Mouse (Mus musculus): Measurements from ENCODE around the gene Rab6b. TPM values are rescaled to one million over a fixed set of nuclear protein-coding genes. Genes with fewer than 3 reads are reported as not detected.
"Not testable (repeated sequence)": the region's sequence is repeated elsewhere in the genome, so short reads cannot be mapped to it uniquely, and the experiment has no call there.

The Rab6b gene
- polyA plus RNA-seq, 1 experiment from 2014 or later: 3.9 TPM

DNA sequence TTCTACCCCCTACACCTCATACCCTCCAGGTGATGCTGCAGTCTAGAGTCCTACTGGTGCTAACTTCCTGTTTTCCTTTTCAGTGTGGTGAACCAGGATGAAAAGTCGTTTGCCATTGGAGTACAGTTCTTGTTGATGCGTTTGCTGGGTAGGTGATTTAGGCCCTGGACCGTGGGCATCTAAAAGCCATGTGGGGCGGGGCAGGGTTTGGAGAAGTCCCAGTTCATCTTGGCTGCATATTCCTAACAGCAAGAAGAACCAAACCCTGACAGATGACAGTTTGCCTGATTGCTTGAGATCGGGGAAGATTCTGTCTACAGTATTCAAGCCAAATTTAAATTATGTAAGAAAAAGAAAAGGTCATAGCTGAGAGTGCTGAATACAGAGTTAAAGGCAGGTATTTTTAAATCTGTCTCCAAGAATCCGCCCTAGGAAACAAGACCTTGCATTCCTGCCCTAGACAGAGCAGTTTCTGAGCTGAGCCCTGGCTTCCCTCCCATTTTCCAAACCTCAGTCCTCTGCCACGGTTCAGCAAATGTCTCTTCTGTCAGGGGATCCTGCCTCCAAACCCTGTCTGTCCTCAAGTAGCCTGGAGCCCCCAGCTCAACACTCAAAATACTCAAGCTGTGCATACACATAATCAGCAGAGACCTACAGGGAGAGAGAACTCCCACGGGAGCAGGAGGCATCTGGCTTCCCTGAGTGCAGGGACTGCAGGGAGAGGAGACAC is 29.2 kb upstream of the Rab6b start:
- WGBS: 78% methylated on average over 8 of the region's 8 CpGs
- Histone ChIP-seq H3K9me3 (no peaks in the 10 kb centered on the region), H3K4me2 (no peak overlapping the region), H3K4me1 (replicated peaks) (no peaks in the 10 kb centered on the region), H3K36me3 (no peaks in the 10 kb centered on the region), H3K27ac (no peak overlapping the region), H3K27me3 (no peaks in the 10 kb centered on the region; the same call in 1 of the 2 replicates), H3K9ac (replicated peaks) (no peak overlapping the region), H3K4me3 (replicated peaks) (no peak overlapping the region)
- no peak for ATAC-seq (ENCODE audit: insufficient number of reproducible peaks, insufficient read depth, low FRiP score, low TSS enrichment, low read depth)

DNA sequence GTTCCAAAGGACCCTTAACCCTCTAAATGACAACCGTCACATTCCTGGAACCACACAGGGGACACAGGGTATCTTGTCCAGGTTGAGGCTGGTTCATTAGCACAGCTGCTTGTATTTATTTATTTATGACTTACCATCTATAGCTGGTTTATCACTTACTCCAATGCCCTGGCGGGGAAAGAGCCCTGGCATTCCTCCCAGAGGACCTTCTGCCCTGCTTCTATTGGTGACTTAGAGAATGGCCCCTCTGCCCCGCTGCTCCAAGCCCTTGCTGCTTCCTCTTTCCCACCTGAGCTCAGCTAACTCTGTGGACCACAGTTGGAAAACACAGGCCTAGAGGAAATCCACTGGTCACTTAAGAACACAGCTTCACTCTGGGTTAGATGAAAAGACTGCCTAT is 28.2 kb upstream of the Rab6b start:
- Histone ChIP-seq H3K9ac (replicated peaks) (no peak overlapping the region), H3K4me1 (replicated peaks) (no peaks in the 10 kb centered on the region), H3K4me2 (no peak overlapping the region), H3K9me3 (no peaks in the 10 kb centered on the region), H3K4me3 (replicated peaks) (no peak overlapping the region), H3K36me3 (no peaks in the 10 kb centered on the region), H3K27ac (no peak overlapping the region), H3K27me3 (no peaks in the 10 kb centered on the region; the same call in 1 of the 2 replicates)
- 71% methylated on average over 3 of the region's 3 CpGs for WGBS
- no peak for ATAC-seq (ENCODE audit: insufficient number of reproducible peaks, insufficient read depth, low FRiP score, low TSS enrichment, low read depth)

DNA sequence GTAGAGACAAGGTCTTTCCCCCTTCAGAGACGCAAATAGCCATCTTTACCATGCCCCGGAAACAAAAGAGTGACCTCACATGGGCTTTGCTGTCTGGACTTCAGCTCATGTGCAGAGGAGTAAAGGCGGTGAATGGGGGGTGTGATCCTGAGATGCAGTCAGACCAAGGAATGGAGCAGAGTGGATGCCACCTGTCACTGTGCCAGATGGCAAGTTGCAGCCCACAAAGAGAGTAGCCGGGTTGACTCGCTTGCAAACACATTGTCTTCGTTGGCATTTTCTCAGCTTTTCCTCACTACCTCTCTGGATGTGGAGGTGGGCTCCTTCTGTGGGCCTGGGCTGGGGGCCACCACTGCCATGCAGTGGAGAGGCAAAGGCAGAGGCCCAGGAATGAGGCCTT is 24.9 kb upstream of the Rab6b start:
- 92% methylated on average over 6 of the region's 6 CpGs for WGBS
- no peak for ATAC-seq (ENCODE audit: insufficient number of reproducible peaks, insufficient read depth, low FRiP score, low TSS enrichment, low read depth)
- no peak overlapping the region for H3K4me2 ChIP-seq
- H3K9ac ChIP-seq (replicated peaks): no peak overlapping the region
- H3K27me3 ChIP-seq: peaks cover 4% of the 10 kb centered on the region; the same call in 1 of the 2 replicates
- H3K4me1 ChIP-seq (replicated peaks): peaks cover 4% of the 10 kb centered on the region
- no peaks in the 10 kb centered on the region for H3K36me3 ChIP-seq
- no peak overlapping the region for H3K27ac ChIP-seq
- no peak overlapping the region for H3K4me3 ChIP-seq (replicated peaks)
- no peaks in the 10 kb centered on the region for H3K9me3 ChIP-seq

DNA sequence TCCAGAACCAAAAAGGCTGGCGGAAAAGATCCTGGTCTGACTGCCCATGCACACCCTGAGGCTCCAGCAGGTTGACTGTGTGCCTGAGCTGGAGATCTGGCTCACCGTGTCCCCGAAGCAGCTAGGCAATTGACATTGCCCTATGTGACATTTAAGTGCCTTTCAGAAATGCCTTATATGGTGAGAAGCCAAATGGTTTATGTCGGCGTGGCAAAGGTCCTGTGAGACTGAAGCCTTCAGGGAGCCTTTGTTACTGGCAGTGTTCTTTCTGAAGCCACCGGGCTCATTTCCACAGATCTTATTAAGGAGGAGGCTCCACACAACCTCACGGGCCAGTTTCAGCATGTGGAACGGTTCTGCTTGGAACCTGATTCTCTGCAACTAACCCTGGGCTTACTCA is 24.3 kb upstream of the Rab6b start:
- 45% methylated on average over 8 of the region's 8 CpGs for whole genome bisulfite sequencing
- Histone ChIP-seq H3K4me3 (replicated peaks) (no peak overlapping the region), H3K27me3 (peaks cover 4% of the 10 kb centered on the region; the same call in 1 of the 2 replicates), H3K4me1 (replicated peaks) (peaks cover 7% of the 10 kb centered on the region), H3K9ac (replicated peaks) (no peak overlapping the region), H3K27ac (no peak overlapping the region), H3K4me2 (no peak overlapping the region), H3K36me3 (no peaks in the 10 kb centered on the region), H3K9me3 (no peaks in the 10 kb centered on the region)
- ATAC-seq (ENCODE audit: insufficient number of reproducible peaks, insufficient read depth, low FRiP score, low TSS enrichment, low read depth): no peak

DNA sequence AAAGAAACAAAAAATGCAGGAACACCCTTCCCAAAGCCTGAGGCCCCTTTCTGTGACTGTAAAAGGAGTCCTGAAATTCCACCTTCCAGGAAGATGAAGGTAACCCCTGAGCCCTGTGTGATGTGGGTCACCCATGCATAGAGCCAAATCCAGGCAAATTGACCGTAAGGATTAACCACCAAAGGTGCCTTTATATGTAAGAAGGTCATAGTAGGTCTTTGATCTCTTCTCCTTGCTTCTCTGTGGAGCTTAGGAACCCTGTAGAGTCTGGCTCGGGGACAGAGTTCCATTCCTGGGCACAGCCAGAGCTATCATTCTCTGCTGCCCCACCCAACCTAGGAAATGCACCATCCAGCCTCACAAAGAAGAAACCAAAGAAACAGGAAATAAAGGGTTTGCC is 22.9 kb upstream of the Rab6b start:
- Histone ChIP-seq H3K9ac (replicated peaks) (no peak overlapping the region), H3K27me3 (peaks cover 4% of the 10 kb centered on the region; the same call in 1 of the 2 replicates), H3K27ac (no peak overlapping the region), H3K4me1 (replicated peaks) (peaks cover 11% of the 10 kb centered on the region), H3K36me3 (no peaks in the 10 kb centered on the region), H3K4me2 (no peak overlapping the region), H3K9me3 (no peaks in the 10 kb centered on the region), H3K4me3 (replicated peaks) (no peak overlapping the region)
- 62% methylated on average over 2 of the region's 2 CpGs for WGBS
- no peak for ATAC-seq (ENCODE audit: insufficient number of reproducible peaks, insufficient read depth, low FRiP score, low TSS enrichment, low read depth)

DNA sequence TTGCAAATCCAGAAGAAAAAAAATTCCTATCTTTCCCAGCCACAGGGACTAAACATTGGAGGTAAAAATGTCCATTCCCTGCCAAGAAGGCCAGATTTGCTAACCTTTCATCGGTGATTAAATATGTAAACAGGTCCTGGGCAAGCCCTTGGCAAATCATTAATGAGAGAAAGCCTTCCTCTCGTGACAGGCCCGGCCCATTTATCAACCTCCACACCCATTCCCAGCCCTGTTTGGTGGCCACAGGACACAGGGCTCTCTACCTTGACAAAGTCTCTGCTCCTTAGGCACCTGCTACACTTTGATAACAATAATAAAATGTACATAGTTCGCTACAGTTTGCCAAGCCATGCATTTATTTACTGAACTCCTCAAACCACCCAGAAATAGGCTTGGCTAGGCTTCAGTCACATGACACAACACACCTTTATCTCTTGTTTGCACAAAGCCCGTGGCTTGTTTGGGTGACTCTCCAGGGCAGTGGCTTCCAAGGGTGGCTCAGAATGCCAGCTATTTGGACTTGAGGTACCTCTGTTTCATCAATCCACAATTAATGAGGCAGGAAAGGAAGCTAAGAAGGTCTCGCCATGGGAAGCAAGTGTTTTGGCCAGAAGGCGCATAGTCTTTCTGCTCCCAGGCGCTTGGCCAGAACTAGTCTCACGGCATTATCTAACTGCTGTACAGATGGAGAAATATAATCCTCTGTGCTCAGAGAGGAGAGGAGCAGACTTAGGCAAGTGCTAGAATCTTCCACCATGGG is 21.3 kb upstream of the Rab6b start:
- H3K4me1 ChIP-seq (replicated peaks): peaks cover 11% of the 10 kb centered on the region
- H3K36me3 ChIP-seq: no peaks in the 10 kb centered on the region
- no peak for ATAC-seq (ENCODE audit: insufficient number of reproducible peaks, insufficient read depth, low FRiP score, low TSS enrichment, low read depth)
- H3K9ac ChIP-seq (replicated peaks): no peak overlapping the region
- H3K4me3 ChIP-seq (replicated peaks): no peak overlapping the region
- no peak overlapping the region for H3K4me2 ChIP-seq
- no peak overlapping the region for H3K27ac ChIP-seq
- no peaks in the 10 kb centered on the region for H3K9me3 ChIP-seq
- WGBS: 89% methylated on average over 9 of the region's 9 CpGs
- 0 out of 2 replicates have a peak, but pooled peaks cover 4% of the 10 kb centered on the region for H3K27me3 ChIP-seq

DNA sequence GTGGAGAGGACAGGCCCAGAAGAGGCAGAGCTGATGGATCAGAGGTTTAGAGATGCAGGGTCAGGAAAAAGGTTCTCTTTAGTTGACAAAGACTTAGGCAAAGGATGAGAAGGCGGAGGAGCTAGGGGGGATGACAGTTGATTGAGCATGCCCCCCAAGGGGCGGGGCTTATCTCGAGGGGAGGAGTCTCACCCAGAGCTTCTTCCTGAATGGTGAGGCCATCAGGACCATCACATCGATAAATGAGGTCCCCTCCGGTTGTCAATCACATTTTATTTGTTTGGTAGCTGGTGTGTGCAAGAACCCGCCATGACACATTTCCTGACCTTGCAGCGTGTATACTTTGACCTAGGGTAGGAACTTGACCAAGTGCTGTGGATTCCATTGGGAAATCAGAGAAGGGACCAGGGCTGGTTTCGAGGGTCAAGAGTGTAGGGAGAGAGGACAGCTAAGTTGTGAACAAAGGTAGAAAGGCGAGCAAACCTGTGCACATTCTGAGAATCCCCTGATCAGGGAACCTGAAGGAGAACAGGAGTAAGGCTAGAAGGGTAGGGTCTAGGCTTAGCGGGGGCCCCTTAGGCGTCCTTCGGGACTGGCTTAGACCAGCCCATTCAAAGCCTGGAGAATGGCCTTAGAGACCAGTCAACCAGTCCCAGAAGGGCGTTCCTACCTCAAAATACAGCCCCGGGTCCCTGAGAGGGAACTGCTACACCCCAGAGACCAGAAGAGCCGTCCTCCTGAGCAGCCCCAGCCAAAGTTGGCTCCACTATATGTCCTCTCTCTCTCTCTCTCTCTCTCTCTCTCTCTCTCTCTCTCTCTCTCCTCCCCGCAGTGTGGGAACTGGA is 20.3 kb upstream of the Rab6b start:
- no peak overlapping the region for H3K9ac ChIP-seq (replicated peaks)
- peaks cover 11% of the 10 kb centered on the region for H3K4me1 ChIP-seq (replicated peaks)
- peak overlapping the region; percentile 79; the same call in 1 of the 2 replicates for H3K4me2 ChIP-seq
- 0 out of 2 replicates have a peak, but pooled peaks cover 4% of the 10 kb centered on the region for H3K27me3 ChIP-seq
- H3K9me3 ChIP-seq: no peaks in the 10 kb centered on the region
- H3K4me3 ChIP-seq (replicated peaks): no peak overlapping the region
- WGBS: 80% methylated on average over 16 of the region's 16 CpGs
- H3K36me3 ChIP-seq: no peaks in the 10 kb centered on the region
- H3K27ac ChIP-seq: no peak overlapping the region
- ATAC-seq (ENCODE audit: insufficient number of reproducible peaks, insufficient read depth, low FRiP score, low TSS enrichment, low read depth): no peak

DNA sequence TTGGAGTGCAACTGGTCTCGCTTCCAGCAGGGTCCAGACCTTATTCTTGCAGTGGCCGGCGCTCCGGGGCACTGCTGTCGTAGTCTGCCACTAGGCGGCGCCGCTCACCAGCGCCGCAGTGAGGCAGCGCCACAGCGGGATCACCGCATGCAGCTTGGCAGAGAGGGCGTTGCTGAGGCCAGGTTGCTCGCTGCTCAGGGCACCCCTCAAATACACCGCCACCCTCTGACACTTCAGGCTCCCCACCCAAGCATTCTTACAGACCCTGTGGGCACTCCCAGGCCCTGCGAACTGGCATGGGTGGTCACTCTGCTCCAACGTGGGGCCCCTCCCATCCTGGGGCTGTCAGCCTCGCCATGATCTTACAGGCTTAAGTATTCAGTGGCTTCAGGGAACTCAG is 19.3 kb upstream of the Rab6b start:
- Histone ChIP-seq H3K9me3 (no peaks in the 10 kb centered on the region), H3K36me3 (no peaks in the 10 kb centered on the region), H3K4me1 (replicated peaks) (peaks cover 11% of the 10 kb centered on the region), H3K9ac (replicated peaks) (peak overlapping the region; percentile 65), H3K4me2 (peak overlapping the region; percentile 79), H3K27me3 (0 out of 2 replicates have a peak, but pooled peaks cover 4% of the 10 kb centered on the region), H3K4me3 (replicated peaks) (peak overlapping the region; percentile 44), H3K27ac (no peak overlapping the region)
- WGBS: under 1% methylated on average over 19 of the region's 19 CpGs
- peak; percentile 89 for ATAC-seq (ENCODE audit: insufficient number of reproducible peaks, insufficient read depth, low FRiP score, low TSS enrichment, low read depth)

DNA sequence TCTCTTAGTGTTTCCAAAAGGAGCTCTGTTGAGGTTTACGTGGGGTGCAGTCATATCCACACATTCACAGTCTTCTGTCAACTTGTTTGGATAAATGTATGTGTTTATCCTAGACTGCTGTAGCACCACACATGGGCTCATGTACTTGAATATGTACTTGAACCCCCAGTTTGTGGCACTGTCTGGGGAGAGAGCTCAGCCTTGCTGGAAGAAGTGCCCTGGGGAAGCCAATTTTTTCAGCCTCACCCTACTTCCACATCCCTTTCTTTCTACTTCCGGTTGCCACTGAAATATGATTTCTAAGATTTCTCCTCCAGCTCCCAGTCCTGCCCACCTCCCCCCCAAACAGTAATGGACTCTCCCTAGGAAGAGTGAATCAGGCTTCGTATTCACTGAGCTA is 17.9 kb upstream of the Rab6b start:
- no peak for ATAC-seq (ENCODE audit: insufficient number of reproducible peaks, insufficient read depth, low FRiP score, low TSS enrichment, low read depth)
- no peaks in the 10 kb centered on the region for H3K9me3 ChIP-seq
- no peak overlapping the region for H3K9ac ChIP-seq (replicated peaks)
- H3K27ac ChIP-seq: no peak overlapping the region
- H3K4me3 ChIP-seq (replicated peaks): no peak overlapping the region
- H3K36me3 ChIP-seq: no peaks in the 10 kb centered on the region
- H3K27me3 ChIP-seq: 0 out of 2 replicates have a peak, but pooled peaks cover 4% of the 10 kb centered on the region
- WGBS: 76% methylated on average over 3 of the region's 3 CpGs
- peaks cover 11% of the 10 kb centered on the region for H3K4me1 ChIP-seq (replicated peaks)
- H3K4me2 ChIP-seq: no peak overlapping the region

DNA sequence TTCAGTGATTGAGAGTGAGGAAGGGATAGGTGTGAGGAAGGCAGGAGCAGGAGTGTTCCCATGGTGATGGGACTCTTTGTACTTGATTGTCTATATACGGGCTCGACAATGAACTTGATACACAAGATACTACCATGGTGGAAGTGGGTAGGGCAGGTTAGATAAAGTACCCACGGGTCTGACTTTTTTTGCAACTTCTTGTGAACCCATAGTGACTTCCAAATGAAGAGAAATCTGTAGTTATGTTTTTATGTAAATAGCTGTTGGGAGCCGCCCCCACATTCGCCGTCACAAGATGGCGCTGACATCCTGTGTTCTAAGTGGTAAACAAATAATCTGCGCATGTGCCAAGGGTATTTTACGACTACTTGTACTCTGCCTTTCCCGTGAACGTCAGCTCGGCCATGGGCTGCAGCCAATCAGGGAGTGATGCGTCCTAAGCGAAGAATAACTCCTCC is 3.2 kb upstream of the Rab6b start:
- H3K4me2 ChIP-seq: peak overlapping the region; percentile 49
- peaks cover 40% of the 10 kb centered on the region for H3K27me3 ChIP-seq
- H3K9me3 ChIP-seq; H3K36me3 ChIP-seq; H3K9ac ChIP-seq (replicated peaks): not testable (repeated sequence)
- 23% methylated on average over 9 of the region's 14 CpGs for WGBS
- peak overlapping the region; percentile 45 for H3K4me3 ChIP-seq (replicated peaks)
- H3K27ac ChIP-seq: 0 out of 2 replicates have a peak overlapping the region, but pooled peaks have one; percentile 35
- peaks cover 18% of the 10 kb centered on the region for H3K4me1 ChIP-seq (replicated peaks)
- ATAC-seq (ENCODE audit: insufficient number of reproducible peaks, insufficient read depth, low FRiP score, low TSS enrichment, low read depth): peak; percentile 75
